Mouse (Mus musculus) splenic B cell, adult 2 months (primary cell): ENCODE measurements around the gene Mcat.
"Not testable (repeated sequence)": the region's sequence is repeated elsewhere in the genome, so short reads cannot be mapped to it uniquely, and the experiment has no call there.

Experiments
- DNase-seq: peaks from one replicate; pipeline ENCODE4 v3.0.0-alpha.2; 2011; ENCODE audit warnings: low read depth, low spot score
- H3K27me3 ChIP-seq: 2 replicates; pipeline ENCODE4 v1.6.1; 2012; ENCODE audit warnings: mild to moderate bottlenecking, low read length, moderate library complexity, mixed read lengths; ENCODE audit not compliant: control insufficient read depth, poor library complexity, insufficient read depth, severe bottlenecking
- H3K36me3 ChIP-seq: 2 replicates; pipeline ENCODE4 v1.6.1; 2012; ENCODE audit warnings: mild to moderate bottlenecking, low read length, moderate library complexity, mixed read lengths; ENCODE audit not compliant: control insufficient read depth, poor library complexity, insufficient read depth, severe bottlenecking

The Mcat gene

GRCm38 (mm10) chr15:83520861-83521382 lies 42.7 kb downstream of the Mcat start:
- no peak for DNase-seq
- H3K36me3 ChIP-seq = no peaks in the 10 kb centered on the region
- H3K27me3 ChIP-seq = no peaks in the 10 kb centered on the region

GRCm38 (mm10) chr15:83518215-83519048 lies 45.2 kb downstream of the Mcat start:
- H3K27me3 ChIP-seq = no peaks in the 10 kb centered on the region
- peak; percentile 81 for DNase-seq
- H3K36me3 ChIP-seq = no peaks in the 10 kb centered on the region

- no peaks in the 10 kb centered on the region for H3K27me3 ChIP-seq
- DNase-seq = no peak
- H3K36me3 ChIP-seq = no peaks in the 10 kb centered on the region
Observed at GRCm38 (mm10) chr15:83515018-83515417, 48.6 kb downstream of the Mcat start.

GRCm38 (mm10) chr15:83512489-83513281 lies 50.9 kb downstream of the Mcat start:
- no peaks in the 10 kb centered on the region for H3K36me3 ChIP-seq
- DNase-seq = no peak
- no peaks in the 10 kb centered on the region for H3K27me3 ChIP-seq

GRCm38 (mm10) chr15:83510805-83511405 lies 52.7 kb downstream of the Mcat start, which contains the start of gene Ttll1:
Gene Ttll1, minus strand, starts transcription at chr15:83510893.
- Histone ChIP-seq H3K36me3 (no peaks in the 10 kb centered on the region), H3K27me3 (no peaks in the 10 kb centered on the region)
- peak; percentile 96 for DNase-seq

GRCm38 (mm10) chr15:83509950-83510804 lies 53.4 kb downstream of the Mcat start:
- no peak for DNase-seq
- H3K36me3 ChIP-seq = no peaks in the 10 kb centered on the region
- no peaks in the 10 kb centered on the region for H3K27me3 ChIP-seq

GRCm38 (mm10) chr15:83501483-83501882 lies 62.1 kb downstream of the Mcat start:
- H3K36me3 ChIP-seq, H3K27me3 ChIP-seq: not testable (repeated sequence)
- peak; percentile 22 for DNase-seq

- no peaks in the 10 kb centered on the region for H3K27me3 ChIP-seq
- peak; percentile 73 for DNase-seq
Observed at GRCm38 (mm10) chr15:83500352-83500751, 63.2 kb downstream of the Mcat start.

GRCm38 (mm10) chr15:83499211-83499755 lies 64.3 kb downstream of the Mcat start:
- peaks cover 1% of the 10 kb centered on the region; the same call in 1 of the 2 replicates for H3K36me3 ChIP-seq
- H3K27me3 ChIP-seq = no peaks in the 10 kb centered on the region
- no peak for DNase-seq

More at GRCm38 (mm10) chr15:83500352-83500751, 63.2 kb downstream of the Mcat start:
- peaks cover 1% of the 10 kb centered on the region; the same call in 1 of the 2 replicates for H3K36me3 ChIP-seq

- Histone ChIP-seq H3K27me3 (no peaks in the 10 kb centered on the region), H3K36me3 (peaks cover 1% of the 10 kb centered on the region; the same call in 1 of the 2 replicates)
- peak; percentile 33 for DNase-seq
Observed at GRCm38 (mm10) chr15:83497299-83497698, 66.3 kb downstream of the Mcat start.
